Comparison of ENCODE assay signal across 8 mouse cellular contexts in genomic region chr5:3647708-3648121, GRCm38 (mm10). TPM values are rescaled to one million over a fixed set of nuclear protein-coding genes. Genes with fewer than 3 reads are reported as not detected.
DNase-seq lines count a peak whose midpoint lies in the region; ATAC-seq and TF ChIP-seq lines count a peak whose summit lies in the region.

No protein-coding gene starts in this region.

- peak; percentile 30; the same call in 1 of the 2 replicates for TF ChIP-seq CTCF in lung, embryonic 14.5 days (IDR thresholded peaks at IDR 0.05; ENCODE audit: low read depth)
- no peak for TF ChIP-seq CTCF in olfactory bulb, adult 2 months (IDR thresholded peaks at IDR 0.05; ENCODE audit: insufficient read depth, low read depth, low read length)

- H3K4me2 ChIP-seq in forebrain, embryonic 16.5 days (ENCODE audit: low read length), result peak overlapping the region; percentile 62
- H3K4me2 ChIP-seq in lung, embryonic 14.5 days, result peak overlapping the region; percentile 79

- peak; percentile 95 for ATAC-seq in forebrain, embryonic 16.5 days
- ATAC-seq in lung, embryonic 14.5 days (ENCODE audit: insufficient read depth), result peak; percentile 96

- intact Hi-C loops in heart, postnatal 25 days (cut with DNase I), result loop anchor here (2.0 to 5.0 kb wide), 2 partner anchors 155 to 545 kb away; partner anchors contain the start of genes Ankib1, Krit1 and Mterf1b

- TF ChIP-seq POLR2A in olfactory bulb, adult 2 months (IDR thresholded peaks at IDR 0.05; ENCODE audit: insufficient read depth, low read depth, low read length), result peak; percentile 68

- 0% methylated on average over 20 of the region's 46 CpGs for WGBS in forebrain, embryonic 16.5 days
- WGBS in lung, embryonic 14.5 days, result under 1% methylated on average over 32 of the region's 46 CpGs
- 0% methylated on average over 44 of the region's 46 CpGs for WGBS in olfactory bulb, adult 2 months

- H3K27ac ChIP-seq in forebrain, embryonic 16.5 days (ENCODE audit: low read length), result peak overlapping the region; percentile 89
- peak overlapping the region; percentile 95 for H3K27ac ChIP-seq in lung, embryonic 14.5 days (ENCODE audit: low read depth)
- peak overlapping the region; percentile 67; the same call in 1 of the 2 replicates for H3K27ac ChIP-seq in olfactory bulb, adult 2 months (ENCODE audit: insufficient read depth, low read depth, low read length)

- H3K4me3 ChIP-seq in forebrain, embryonic 16.5 days (replicated peaks; ENCODE audit: low read length), result peak overlapping the region; percentile 92
- peak overlapping the region; percentile 96 for H3K4me3 ChIP-seq in lung, embryonic 14.5 days (ENCODE audit: low read depth, low read length)
- peak overlapping the region; percentile 100 for H3K4me3 ChIP-seq in olfactory bulb, adult 2 months (ENCODE audit: insufficient read depth, low read depth, low read length)

- no peaks in the 10 kb centered on the region for H3K9me3 ChIP-seq in forebrain, embryonic 16.5 days (ENCODE audit: control insufficient read depth, low read length)
- no peaks in the 10 kb centered on the region for H3K9me3 ChIP-seq in lung, embryonic 14.5 days (ENCODE audit: low read depth, low read length)

- peak; percentile 92 for DNase-seq in MN1 (ENCODE audit: low spot score)
- peak; percentile 88 to 94 for DNase-seq in cerebellum, adult 18-20 months
- peak; percentile 85 for DNase-seq in heart, postnatal 25 days (ENCODE audit: low spot score)
- peak; percentile 64 to 88 for DNase-seq in layer of hippocampus, adult 18-20 months (ENCODE audit: low spot score in 2 of 2)
- peak; percentile 95 for DNase-seq in lung, embryonic 14.5 days
- peak; percentile 89 for DNase-seq in thymus, postnatal 10 days (ENCODE audit: low spot score in 2 of 2)

- H3K27me3 ChIP-seq in forebrain, embryonic 16.5 days (replicated peaks; ENCODE audit: control insufficient read depth, insufficient read depth, low read length), result no peaks in the 10 kb centered on the region
- H3K27me3 ChIP-seq in lung, embryonic 14.5 days (ENCODE audit: insufficient read depth, low read length), result no peaks in the 10 kb centered on the region

- peaks cover 10% of the 10 kb centered on the region for H3K4me1 ChIP-seq in forebrain, embryonic 16.5 days (replicated peaks; ENCODE audit: control insufficient read depth, insufficient read depth, low read length)
- no peaks in the 10 kb centered on the region for H3K4me1 ChIP-seq in lung, embryonic 14.5 days (ENCODE audit: insufficient read depth)
- H3K4me1 ChIP-seq in olfactory bulb, adult 2 months (ENCODE audit: control insufficient read depth, insufficient read depth, low read length), result peaks cover 2% of the 10 kb centered on the region; the same call in 1 of the 2 replicates

- peak overlapping the region; percentile 90 for H3K9ac ChIP-seq in forebrain, embryonic 16.5 days (replicated peaks; ENCODE audit: low read depth, low read length)
- peak overlapping the region; percentile 88 for H3K9ac ChIP-seq in lung, embryonic 14.5 days

- H3K36me3 ChIP-seq in forebrain, embryonic 16.5 days (ENCODE audit: control insufficient read depth, insufficient read depth), result peaks cover 4% of the 10 kb centered on the region; the same call in 1 of the 2 replicates
- H3K36me3 ChIP-seq in lung, embryonic 14.5 days (ENCODE audit: insufficient read depth), result peaks cover 25% of the 10 kb centered on the region

RNA-seq across cellular contexts. Expression of gene Tmbim7, which starts 3.3 kb away (rescaled TPM):
- not detected in 2 replicates for polyA plus RNA-seq in forebrain, embryonic 16.5 days (2015; fragmentation: Nextera tagmentation; extraction: Ambion mirVana)
- not detected for total RNA-seq in heart, postnatal 25 days (2021)
- total RNA-seq in layer of hippocampus, adult 18-20 months (2021), result not detected
- polyA plus RNA-seq in lung, embryonic 14.5 days (2014; fragmentation: Nextera tagmentation; extraction: Ambion mirVana), result not detected in 2 replicates
- polyA plus RNA-seq in olfactory bulb, adult 2 months (2012; ENCODE audit: insufficient read depth, insufficient read length, low replicate concordance, missing spikeins), result not detected in 2 replicates

RNA-seq across cellular contexts. Expression of gene Gatad1, which starts 9.3 kb away (rescaled TPM):
- polyA plus RNA-seq in forebrain, embryonic 16.5 days (2015; fragmentation: Nextera tagmentation; extraction: Ambion mirVana), result 56.9 and 57.3 TPM in 2 replicates
- total RNA-seq in heart, postnatal 25 days (2021), result 10 to 100 TPM; 95.4 to 98.0 TPM
- 100 to 1,000 TPM; 103 to 108 TPM for total RNA-seq in layer of hippocampus, adult 18-20 months (2021)
- polyA plus RNA-seq in lung, embryonic 14.5 days (2014; fragmentation: Nextera tagmentation; extraction: Ambion mirVana), result 80.3 and 82.6 TPM in 2 replicates
- polyA plus RNA-seq in olfactory bulb, adult 2 months (2012; ENCODE audit: insufficient read depth, insufficient read length, low replicate concordance, missing spikeins), result not detected in 2 replicates

RNA-seq across cellular contexts. Expression of gene Rbm48, which starts 51.3 kb away (rescaled TPM):
- 18.2 and 19.0 TPM in 2 replicates for polyA plus RNA-seq in forebrain, embryonic 16.5 days (2015; fragmentation: Nextera tagmentation; extraction: Ambion mirVana)
- total RNA-seq in heart, postnatal 25 days (2021), result 1 to 10 TPM; 4.8 to 6.5 TPM
- total RNA-seq in layer of hippocampus, adult 18-20 months (2021), result 10 to 100 TPM; 12.6 to 13.9 TPM
- polyA plus RNA-seq in lung, embryonic 14.5 days (2014; fragmentation: Nextera tagmentation; extraction: Ambion mirVana), result 13.4 and 14.7 TPM in 2 replicates
- polyA plus RNA-seq in olfactory bulb, adult 2 months (2012; ENCODE audit: insufficient read depth, insufficient read length, low replicate concordance, missing spikeins), result not detected in 2 replicates

RNA-seq across cellular contexts. Expression of gene Pex1, which starts 51.8 kb away (rescaled TPM):
- polyA plus RNA-seq in forebrain, embryonic 16.5 days (2015; fragmentation: Nextera tagmentation; extraction: Ambion mirVana), result 24.8 and 27.3 TPM in 2 replicates
- total RNA-seq in heart, postnatal 25 days (2021), result 1 to 10 TPM; 8.8 to 10.0 TPM
- total RNA-seq in layer of hippocampus, adult 18-20 months (2021), result 10 to 100 TPM; 23.9 to 24.7 TPM
- polyA plus RNA-seq in lung, embryonic 14.5 days (2014; fragmentation: Nextera tagmentation; extraction: Ambion mirVana), result 11.5 and 12.4 TPM in 2 replicates
- not detected in 2 replicates for polyA plus RNA-seq in olfactory bulb, adult 2 months (2012; ENCODE audit: insufficient read depth, insufficient read length, low replicate concordance, missing spikeins)

Comparison
In these comparisons a context has a peak if more than half of its experiments do, and no peak if none do; other contexts are left out.
1. Peak in every context shown above with its lines: DNase-seq, ATAC-seq, H3K4me3 ChIP-seq and H3K27ac ChIP-seq.
2. RNA of gene Rbm48, which starts 51.3 kb away (polyA plus RNA-seq): 18.2 to 19.0 TPM in forebrain, embryonic 16.5 days and 13.4 to 14.7 TPM in lung, embryonic 14.5 days; not detected in olfactory bulb, adult 2 months; every median in the first group is over 10 times any median in the second.